Mouse (Mus musculus) skeletal muscle tissue, adult 2 months (tissue): ENCODE results near the gene Gm2974.
"Not testable (repeated sequence)": the region's sequence is repeated elsewhere in the genome, so short reads cannot be mapped to it uniquely, and the experiment has no call there.

ENCODE experiments used
- DNase-seq: peaks from one replicate; pipeline ENCODE4 v3.0.0-alpha.2; 2012; ENCODE audit warnings: low read depth, low spot score

Gene Gm2974

DNA sequence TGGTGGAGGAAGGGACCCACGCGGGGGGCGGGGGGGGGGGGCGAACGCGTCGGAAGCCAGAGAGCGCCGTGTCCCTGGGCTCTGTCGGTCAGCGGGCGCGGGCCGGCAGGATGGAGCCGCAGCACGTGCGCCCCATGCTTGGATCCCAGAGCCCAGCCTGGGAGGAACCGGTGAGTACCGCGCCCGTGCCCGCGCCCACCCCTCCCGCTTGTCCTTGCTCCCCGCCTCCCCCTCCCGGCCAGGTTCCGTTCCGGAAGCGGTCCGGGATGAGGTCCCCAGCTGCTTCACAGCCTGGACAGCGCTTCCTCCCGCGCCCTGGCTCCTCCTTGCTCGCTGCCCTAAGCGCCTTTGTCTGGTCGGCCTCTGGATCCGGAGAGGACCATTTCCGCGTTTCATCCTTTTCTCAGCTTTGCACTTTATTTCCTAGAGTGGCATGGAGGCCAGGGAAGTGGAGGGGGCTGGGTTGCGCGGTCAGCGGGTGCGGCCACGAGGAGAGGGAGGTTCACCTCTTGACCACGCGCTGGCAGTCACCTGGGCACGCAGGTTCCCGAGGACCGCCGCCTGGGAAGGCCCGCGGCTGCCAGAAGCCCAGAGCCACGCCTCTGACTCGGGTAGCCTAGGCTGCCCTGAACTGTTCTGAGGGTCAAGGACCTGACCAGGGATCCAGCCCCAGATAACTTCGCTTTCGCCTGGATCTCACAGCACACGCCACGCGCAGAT, at the start of gene Gm2974:
Gm2974 (plus strand) TSS at position 86 of the 720 bp plus-strand sequence.
- DNase-seq: not testable (repeated sequence)

DNA sequence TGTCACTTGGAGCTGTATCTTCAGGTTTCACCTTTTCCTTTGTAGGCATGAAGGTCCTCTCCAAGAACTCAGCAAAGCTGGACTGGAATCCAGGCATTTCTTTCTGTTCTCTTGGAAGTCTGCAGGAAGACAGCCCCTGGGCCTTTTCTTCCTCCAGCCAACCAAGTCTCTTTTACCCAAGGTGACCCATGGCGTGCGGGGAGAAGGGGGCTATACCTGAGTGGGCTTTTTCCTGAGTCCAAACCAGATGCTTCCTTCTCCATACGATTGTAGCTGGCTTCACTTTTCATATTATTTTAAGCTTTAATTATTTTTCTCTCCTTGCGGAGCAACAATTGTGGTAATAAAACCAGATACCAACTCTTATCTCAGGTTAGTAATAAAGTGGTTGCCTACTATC, 40.7 kb upstream of the Gm2974 start:
- not testable (repeated sequence) for DNase-seq

DNA sequence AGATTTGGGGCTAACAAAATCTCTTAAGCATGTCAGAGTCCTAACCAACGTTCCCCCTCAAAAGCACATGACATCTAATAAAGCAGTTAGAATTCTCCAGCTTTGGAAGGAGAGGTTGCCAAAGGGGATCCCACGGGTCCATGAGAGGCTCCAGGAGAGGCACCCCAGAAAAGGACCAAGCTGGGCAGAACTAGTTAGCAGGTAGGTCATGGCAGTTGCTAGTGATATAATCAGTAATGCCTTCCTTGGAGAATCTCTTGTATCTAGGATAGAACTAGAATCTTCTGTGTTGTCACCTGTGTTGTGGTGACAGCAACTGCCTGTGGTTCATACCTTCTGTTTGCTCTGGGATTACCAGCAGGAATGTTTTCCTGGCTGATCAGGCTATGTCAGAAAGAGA, 17.6 kb upstream of the Gm2974 start, which contains the start of gene Gm3127:
Gm3127 (plus strand) TSS at position 301 of the 400 bp plus-strand sequence.
- DNase-seq: not testable (repeated sequence)

DNA sequence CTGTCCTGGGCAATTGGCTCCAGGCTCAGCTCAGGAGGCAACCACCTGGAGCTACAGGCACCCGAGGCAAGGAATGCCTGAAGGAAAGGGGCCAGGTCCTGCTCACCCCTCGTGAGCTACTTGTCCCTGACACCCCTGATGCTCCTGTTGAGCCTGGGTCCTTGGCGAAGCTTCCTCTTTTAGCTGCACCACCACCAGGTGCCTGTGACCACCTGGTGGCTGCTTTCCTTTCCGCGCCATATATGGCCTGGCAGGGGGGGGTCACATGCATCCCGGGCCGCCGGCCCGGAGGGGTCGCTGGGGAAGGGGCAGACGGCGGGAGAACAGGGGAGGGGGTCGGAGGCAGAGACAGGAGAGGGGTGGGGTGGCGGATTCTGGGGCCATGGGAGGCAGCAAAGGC, 346 bp upstream of the Gm2974 start:
- not testable (repeated sequence) for DNase-seq

DNA sequence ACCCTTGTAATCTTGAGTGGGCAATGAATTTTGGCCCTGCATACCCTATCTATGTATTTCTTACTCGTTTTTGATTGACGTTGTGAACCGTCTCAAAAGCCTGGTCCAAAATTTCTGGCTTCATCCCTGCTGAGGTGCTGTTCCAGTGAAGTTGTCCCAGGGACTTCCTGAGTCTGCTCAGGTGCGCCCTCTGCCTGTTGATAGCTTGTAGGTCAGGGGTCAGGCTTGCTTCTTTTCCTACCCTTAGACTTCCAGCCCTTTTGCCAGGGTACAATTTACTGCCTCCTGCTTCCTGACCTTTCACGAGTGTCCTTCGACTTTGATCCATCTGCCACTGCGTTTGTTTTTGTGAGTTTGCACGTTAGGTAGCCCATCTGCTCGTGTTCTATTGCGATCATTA, 999 bp downstream of the Gm2974 start:
- not testable (repeated sequence) for DNase-seq

DNA sequence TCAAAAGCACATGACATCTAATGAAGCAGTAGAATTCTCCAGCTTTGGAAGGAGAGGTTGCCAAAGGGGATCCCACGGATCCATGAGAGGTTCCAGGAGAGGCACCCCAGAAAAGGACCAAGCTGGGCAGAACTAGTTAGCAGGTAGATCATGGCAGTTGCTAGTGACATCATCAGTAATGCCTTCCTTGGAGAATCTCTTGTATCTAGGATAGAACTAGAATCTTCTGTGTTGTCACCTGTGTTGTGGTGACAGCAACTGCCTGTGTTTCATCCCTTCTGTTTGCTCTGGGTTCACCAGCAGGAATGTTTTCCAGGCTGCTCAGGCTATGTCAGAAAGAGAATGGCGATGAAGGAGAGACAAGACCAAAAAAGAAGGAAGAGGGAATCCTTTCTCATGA, 67.0 kb downstream of the Gm2974 start, which contains the start of gene Gm3138:
Gm3138 (plus strand) TSS at position 301 of the 400 bp plus-strand sequence.
- DNase-seq: not testable (repeated sequence)
